Comparison of ENCODE assay signal across 9 mouse cellular contexts in the genomic region with DNA sequence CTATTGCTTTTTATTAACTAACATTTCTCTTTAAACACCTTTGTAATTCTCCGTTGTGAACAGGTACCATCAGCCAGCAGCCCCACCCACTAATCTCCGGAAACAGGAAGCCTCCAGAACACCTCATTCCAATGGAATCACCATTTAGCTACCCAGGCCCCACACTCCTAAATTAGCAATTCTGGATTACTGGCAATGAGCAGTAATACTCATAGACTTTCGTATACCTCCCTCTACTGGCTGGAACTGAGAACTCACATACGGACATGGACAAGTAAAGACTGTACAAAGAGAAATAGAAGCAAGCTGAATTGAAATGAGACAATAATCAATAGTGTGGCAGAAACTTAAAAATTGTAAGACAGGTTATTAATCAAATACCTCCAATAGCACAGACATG. TPM values are rescaled to one million over a fixed set of nuclear protein-coding genes. Genes with fewer than 3 reads are reported as not detected.
DNase-seq lines count a peak whose midpoint lies in the region; ATAC-seq and TF ChIP-seq lines count a peak whose summit lies in the region.
"Had no signal": no experiment of that assay in that cellular context is flagged by ENCODE, and none has a peak within 500 bp of the region (broad histone marks: within the 10 kb centered on the region; RNA-seq: fewer than 3 reads in every experiment).

No protein-coding gene starts in this region.

- H3K27ac ChIP-seq in lung, embryonic 14.5 days (ENCODE audit: low read depth), result no peak overlapping the region

- no peak overlapping the region for H3K4me2 ChIP-seq in lung, embryonic 14.5 days

- H3K36me3 ChIP-seq in lung, embryonic 14.5 days (ENCODE audit: insufficient read depth), result peaks cover 41% of the 10 kb centered on the region

- WGBS in lung, embryonic 14.5 days, result 21% methylated on average over 4 of the region's 4 CpGs

- H3K9ac ChIP-seq in lung, embryonic 14.5 days, result no peak overlapping the region

- no peak for ATAC-seq in lung, embryonic 14.5 days (ENCODE audit: insufficient read depth)

- TF ChIP-seq CTCF in lung, embryonic 14.5 days (IDR thresholded peaks at IDR 0.05; ENCODE audit: low read depth), result peak; percentile 80

- no peak overlapping the region for H3K4me3 ChIP-seq in lung, embryonic 14.5 days (ENCODE audit: low read depth, low read length)

- H3K4me1 ChIP-seq in lung, embryonic 14.5 days (ENCODE audit: insufficient read depth), result no peaks in the 10 kb centered on the region

- H3K9me3 ChIP-seq in lung, embryonic 14.5 days (ENCODE audit: low read depth, low read length), result no peaks in the 10 kb centered on the region

- no peaks in the 10 kb centered on the region for H3K27me3 ChIP-seq in lung, embryonic 14.5 days (ENCODE audit: insufficient read depth, low read length)

- peak; percentile 62 to 66 for DNase-seq in B cell, adult 2 months
- peak; percentile 83 for DNase-seq in MN1 (ENCODE audit: low spot score)
- peak; percentile 84 to 89 for DNase-seq in cerebellum, postnatal 10 days
- peak; percentile 43 to 82 for DNase-seq in frontal cortex, postnatal 36 days (ENCODE audit: low spot score in 2 of 2)
- DNase-seq in kidney, postnatal 10 days, result peak; percentile 77
- peak; percentile 93 for DNase-seq in lung, embryonic 14.5 days
- peak; percentile 88 for DNase-seq in retina, embryonic 14.5 days (ENCODE audit: low spot score)
- DNase-seq in testis, postnatal 10 days (ENCODE audit: low spot score), result no peak

RNA-seq across cellular contexts. Expression of gene Dtd2, which starts 4.8 kb away (rescaled TPM):
- polyA plus RNA-seq in lung, embryonic 14.5 days (2014; fragmentation: Nextera tagmentation; extraction: Ambion mirVana), result 24.4 and 25.9 TPM in 2 replicates

RNA-seq across cellular contexts. Expression of gene Gpr33, which starts 26.3 kb away (rescaled TPM):
- not detected in 2 replicates for polyA plus RNA-seq in lung, embryonic 14.5 days (2014; fragmentation: Nextera tagmentation; extraction: Ambion mirVana)
- polyA plus RNA-seq: gonadal fat pad, adult 2 months had no signal

RNA-seq across cellular contexts. Expression of gene Heatr5a, which starts 30.4 kb away (rescaled TPM):
- 18.2 and 19.2 TPM in 2 replicates for polyA plus RNA-seq in lung, embryonic 14.5 days (2014; fragmentation: Nextera tagmentation; extraction: Ambion mirVana)
